Mouse (Mus musculus): ENCODE measurements at regions not wholly inside any gene's neighbourhood (a gene's known extent, or its start where the extent isn't known, plus 50 kb on each side); places are given as distances from the start of the nearest gene placed in this dataset.

DNA sequence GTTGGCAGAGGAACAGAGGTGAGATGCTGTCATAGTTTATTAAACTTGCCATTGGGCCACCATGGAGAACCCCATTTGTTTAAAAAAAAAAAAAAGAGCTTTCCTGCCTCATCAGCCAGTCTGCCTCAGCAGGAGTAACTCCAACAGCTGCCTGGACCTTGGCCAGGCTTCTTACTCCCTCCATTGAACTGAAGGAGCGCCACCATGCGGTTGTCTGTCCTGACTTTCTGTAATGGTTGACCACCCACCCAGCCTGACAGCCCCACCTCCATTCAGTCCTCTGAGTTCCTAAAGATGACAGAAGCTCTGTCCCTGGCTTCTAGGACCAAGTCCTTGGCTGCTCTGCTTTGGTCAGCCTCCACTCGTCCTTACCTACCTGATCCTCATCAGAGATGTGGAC, 227.8 kb upstream of the Six2 start:
- TF ChIP-seq CTCF (IDR thresholded peaks at IDR 0.05; ENCODE audit: low read depth) = no peak
- TF ChIP-seq EP300 (IDR thresholded peaks at IDR 0.05; ENCODE audit: low read depth) = no peak
